Mouse (Mus musculus): ENCODE measurements around the gene Scyl3.

- no peak for TF ChIP-seq POLR2A (IDR thresholded peaks at IDR 0.05; ENCODE audit: insufficient read depth, low read length)
- no peak for TF ChIP-seq EP300 (IDR thresholded peaks at IDR 0.05; ENCODE audit: insufficient read depth, low read depth, low read length)
- no peak for TF ChIP-seq CTCF (IDR thresholded peaks at IDR 0.05; ENCODE audit: low read depth, low read length)
Observed at GRCm38 (mm10) chr1:164004311-164004710, 75.4 kb downstream of the Scyl3 start.
